Mouse (Mus musculus): Measurements from ENCODE around the gene H2-Ob.

DNA sequence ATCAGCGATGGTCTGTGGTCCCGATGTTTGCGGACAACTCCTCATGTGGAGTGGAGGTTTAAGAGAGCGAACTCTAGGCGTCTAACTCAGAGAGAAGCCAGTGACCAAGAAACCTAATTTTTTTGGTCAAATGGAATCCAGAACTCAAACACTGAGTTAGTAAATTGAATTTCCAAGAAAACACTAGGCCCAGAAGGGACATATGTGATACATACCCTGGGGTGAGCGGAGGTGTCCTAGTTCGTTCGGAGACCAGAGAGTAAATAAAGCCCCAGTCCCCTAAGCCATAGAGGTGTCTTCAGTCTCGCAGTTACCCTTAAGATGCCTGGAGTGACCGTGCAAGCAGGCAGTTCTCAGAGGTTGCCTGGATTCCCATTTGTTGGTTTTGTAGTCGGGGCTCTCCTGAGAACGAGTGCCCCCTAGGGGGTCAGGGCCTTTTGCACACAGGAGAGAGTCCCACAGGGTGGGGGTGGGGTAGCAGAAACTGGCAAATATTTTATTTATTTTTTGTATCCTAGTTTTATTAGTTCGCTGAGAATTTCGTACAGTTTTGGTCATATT lies 25.2 kb downstream of the H2-Ob start:
- no peak for TF ChIP-seq CTCF (IDR thresholded peaks at IDR 0.05; ENCODE audit: control insufficient read depth, insufficient read depth, insufficient read length)
- TF ChIP-seq MAX (IDR thresholded peaks at IDR 0.05) = no peak
- TF ChIP-seq USF1 (IDR thresholded peaks at IDR 0.05; ENCODE audit: low read depth) = no peak
